Comparison of ENCODE assay signal across 25 mouse cellular contexts in the genomic region with DNA sequence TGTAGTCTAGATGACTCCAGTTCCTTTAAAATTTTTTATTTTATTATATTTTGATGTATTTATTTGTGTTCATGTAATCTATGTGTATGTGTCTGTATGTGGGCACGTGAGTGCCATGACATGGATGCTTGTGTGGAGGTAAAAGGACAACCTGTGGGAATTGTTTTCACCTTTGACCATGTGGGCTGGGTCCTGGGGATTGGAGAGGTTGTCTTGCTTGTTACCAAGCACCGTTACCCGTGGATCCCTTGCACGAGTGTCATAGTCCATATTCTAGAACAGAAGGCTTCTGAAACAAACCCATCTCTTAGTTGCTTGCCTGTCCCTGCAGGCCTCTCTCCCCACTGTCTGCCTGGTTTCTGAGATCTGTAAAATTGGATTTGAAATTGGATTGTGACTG. TPM values are rescaled to one million over a fixed set of nuclear protein-coding genes. Genes with fewer than 3 reads are reported as not detected.
"Had no signal": no experiment of that assay in that cellular context is flagged by ENCODE, and none has a peak within 500 bp of the region (broad histone marks: within the 10 kb centered on the region; RNA-seq: fewer than 3 reads in every experiment).

No protein-coding gene starts in this region.

- DNase-seq: gastrocnemius, adult 2 months; gastrocnemius, postnatal 10 days; gastrocnemius, postnatal 25 days; heart, adult 18-20 months; heart, postnatal 10 days; heart, postnatal 4 days; kidney, postnatal 10 days; liver; liver, embryonic 13.5 days; liver, postnatal 0 days had no signal

- H3K27me3 ChIP-seq: heart, embryonic 12.5 days; hindbrain, embryonic 12.5 days; intestine, embryonic 15.5 days; limb, embryonic 12.5 days; liver, embryonic 13.5 days; liver, embryonic 15.5 days had no signal

- H3K9me3 ChIP-seq: heart, embryonic 10.5 days; hindbrain, embryonic 10.5 days; intestine, embryonic 15.5 days; limb, embryonic 10.5 days; liver, embryonic 15.5 days had no signal

- H3K27ac ChIP-seq: gastrocnemius, adult 2 months; heart, embryonic 10.5 days; hindbrain, embryonic 10.5 days; hindbrain, embryonic 12.5 days; hindbrain, embryonic 14.5 days; intestine, embryonic 15.5 days; layer of hippocampus, adult 2 months; left cerebral cortex, adult 2 months; limb, embryonic 10.5 days; limb, embryonic 12.5 days; liver, embryonic 13.5 days; liver, embryonic 15.5 days had no signal

- H3K4me1 ChIP-seq: intestine, embryonic 15.5 days; limb, embryonic 10.5 days; limb, embryonic 12.5 days; liver, embryonic 13.5 days; liver, embryonic 15.5 days had no signal

- ATAC-seq: hindbrain, embryonic 16.5 days; inflammation-experienced regulatory T-cells, adult 6 months; intestine, embryonic 15.5 days; liver, postnatal 0 days had no signal

- H3K36me3 ChIP-seq: heart, embryonic 10.5 days; heart, embryonic 12.5 days; hindbrain, embryonic 10.5 days; hindbrain, embryonic 12.5 days; intestine, embryonic 15.5 days; limb, embryonic 10.5 days; limb, embryonic 12.5 days; liver, embryonic 13.5 days; liver, embryonic 15.5 days had no signal

- H3K4me3 ChIP-seq: gastrocnemius, adult 2 months; heart, embryonic 10.5 days; heart, embryonic 12.5 days; hindbrain, embryonic 10.5 days; hindbrain, embryonic 12.5 days; intestine, embryonic 15.5 days; layer of hippocampus, adult 2 months; left cerebral cortex, adult 2 months; limb, embryonic 10.5 days; limb, embryonic 12.5 days; liver, embryonic 13.5 days; liver, embryonic 15.5 days had no signal

- H3K4me2 ChIP-seq: heart, embryonic 12.5 days; hindbrain, embryonic 12.5 days; hindbrain, embryonic 14.5 days; intestine, embryonic 15.5 days; limb, embryonic 12.5 days; liver, embryonic 11.5 days; liver, embryonic 13.5 days; liver, embryonic 15.5 days had no signal

- H3K9ac ChIP-seq: heart, embryonic 12.5 days; hindbrain, embryonic 12.5 days; hindbrain, embryonic 14.5 days; intestine, embryonic 15.5 days; limb, embryonic 12.5 days; liver, embryonic 13.5 days; liver, embryonic 15.5 days; liver, postnatal 0 days had no signal

RNA-seq across cellular contexts. Expression of gene Erich6, which starts 23.6 kb away (rescaled TPM):
- polyA plus RNA-seq: hindbrain, embryonic 10.5 days; inflammation-experienced regulatory T-cells, adult 6 months; intestine, embryonic 15.5 days; intestine, postnatal 0 days; limb, embryonic 10.5 days; liver, embryonic 11.5 days; liver, embryonic 13.5 days; liver, embryonic 15.5 days; liver, postnatal 0 days had no signal
